Mouse (Mus musculus) forebrain, embryonic 16.5 days (tissue): ENCODE data around the gene Yju2. TPM values are rescaled to one million over a fixed set of nuclear protein-coding genes. Genes with fewer than 3 reads are reported as not detected.

Experiments used
- ATAC-seq: fragments of 200-750 bp; cut with Nextera tagmentation; 2 replicates; pipeline ENCODE4 v1.8.0; 2017; ENCODE audit warnings: mild to moderate bottlenecking, moderate library complexity
- H3K27ac ChIP-seq: fragments of 300-500 bp; sonication (generic); 2 replicates; pipeline ENCODE4 v1.5.1; 2014; ENCODE audit warnings: low read length, control low read depth
- H3K27me3 ChIP-seq: fragments of 300-500 bp; sonication (generic); replicated peaks from 2 replicates; pipeline ENCODE4 v1.6.1; 2014; ENCODE audit warnings: low read length; ENCODE audit not compliant: control insufficient read depth, insufficient read depth
- H3K36me3 ChIP-seq: fragments of 300-500 bp; sonication (generic); 2 replicates; pipeline ENCODE4 v1.6.1; 2014; ENCODE audit not compliant: control insufficient read depth, insufficient read depth
- H3K4me1 ChIP-seq: fragments of 300-500 bp; sonication (generic); replicated peaks from 2 replicates; pipeline ENCODE4 v1.6.1; 2014; ENCODE audit warnings: low read length; ENCODE audit not compliant: control insufficient read depth, insufficient read depth
- H3K4me2 ChIP-seq: fragments of 300-500 bp; sonication (generic); 2 replicates; pipeline ENCODE4 v1.6.1; 2014; ENCODE audit warnings: mild to moderate bottlenecking, low read length, control low read depth
- H3K4me3 ChIP-seq: fragments of 300-500 bp; sonication (generic); replicated peaks from 2 replicates; pipeline ENCODE4 v1.5.1; 2014; ENCODE audit warnings: mild to moderate bottlenecking, low read length, control low read depth
- H3K9ac ChIP-seq: fragments of 300-500 bp; sonication (generic); replicated peaks from 2 replicates; pipeline ENCODE4 v1.6.1; 2014; ENCODE audit warnings: low read depth, low read length, control low read depth
- H3K9me3 ChIP-seq: fragments of 300-500 bp; sonication (generic); 2 replicates; pipeline ENCODE4 v1.6.1; 2016; ENCODE audit warnings: low read length; ENCODE audit not compliant: control insufficient read depth
- WGBS: fragments of 180-500 bp; shearing (Covaris S2); extraction: QIAGEN DNeasy Blood & Tissue Kit; methylation state at CpG from one replicate; pipeline ENCODE4 v1.1.7; 2014; 5-methylcytosine and 5-hydroxymethylcytosine counted together
- polyA plus RNA-seq: library from polyadenylated mRNA; unstranded; fragments of >200 nt; fragmentation: Nextera tagmentation; extraction: Ambion mirVana; gene quantifications from 2 replicates; pipeline ENCODE4 v1.2.1, GENCODE M21; 2015

The Yju2 gene
- polyA plus RNA-seq, 1 experiment from 2014 or later: 26.8 TPM

DNA sequence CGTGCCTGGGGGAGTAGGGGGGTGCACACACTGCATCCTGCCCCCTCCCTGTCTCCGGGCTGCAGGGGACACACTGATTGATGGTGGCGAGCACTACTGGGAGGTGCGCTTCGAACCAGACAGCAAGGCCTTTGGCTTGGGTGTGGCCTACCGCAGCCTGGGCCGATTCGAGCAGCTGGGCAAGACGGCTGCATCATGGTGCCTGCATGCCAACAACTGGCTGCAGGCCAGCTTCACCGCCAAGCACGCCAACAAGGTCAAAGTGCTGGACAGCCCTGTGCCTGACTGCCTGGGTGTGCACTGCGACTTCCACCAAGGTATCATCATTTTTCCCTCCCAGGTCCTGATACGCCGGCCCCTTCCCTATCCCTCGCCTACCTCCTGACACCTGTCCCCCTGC is 37.1 kb downstream of the Yju2 start:
- Histone ChIP-seq H3K4me2 (no peak overlapping the region), H3K9me3 (no peaks in the 10 kb centered on the region), H3K9ac (no peak overlapping the region), H3K36me3 (no peaks in the 10 kb centered on the region), H3K4me1 (peaks cover 11% of the 10 kb centered on the region; the same call in 1 of the 2 replicates), H3K27ac (no peak overlapping the region), H3K4me3 (no peak overlapping the region), H3K27me3 (peaks cover 7% of the 10 kb centered on the region; the same call in 1 of the 2 replicates)
- 85% methylated on average over 15 of the region's 15 CpGs for WGBS
- no peak for ATAC-seq

- Histone ChIP-seq H3K4me1 (no peaks in the 10 kb centered on the region), H3K9ac (no peak overlapping the region), H3K27me3 (peaks cover 9% of the 10 kb centered on the region; the same call in 1 of the 2 replicates), H3K27ac (no peak overlapping the region), H3K36me3 (no peaks in the 10 kb centered on the region), H3K4me2 (no peak overlapping the region), H3K9me3 (no peaks in the 10 kb centered on the region), H3K4me3 (no peak overlapping the region)
- WGBS: 8% methylated on average over 30 of the region's 30 CpGs
- no peak for ATAC-seq
Measured at GRCm38 (mm10) chr17:55999794-56000499, 41.0 kb downstream of the Yju2 start.

DNA sequence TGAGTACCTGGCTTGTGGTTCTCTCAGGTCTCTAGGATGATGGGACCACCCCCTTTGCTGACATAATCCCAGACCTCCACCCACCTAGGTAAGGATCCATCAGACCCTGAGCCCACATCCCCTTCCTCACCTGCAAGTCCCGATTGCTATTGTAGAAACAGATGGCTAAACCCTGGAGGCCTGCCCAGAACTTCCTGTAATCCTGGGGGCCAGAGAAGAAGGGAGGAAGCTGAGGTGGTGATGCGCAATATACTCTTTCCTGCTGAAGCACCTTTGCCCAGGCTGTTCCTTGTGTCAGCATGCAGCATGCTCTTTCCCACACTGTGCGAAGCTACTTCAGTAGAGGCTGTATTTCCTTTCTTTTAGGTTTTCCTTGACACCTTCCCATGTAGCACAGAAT is 44.1 kb downstream of the Yju2 start:
- Histone ChIP-seq H3K4me3 (no peak overlapping the region), H3K4me1 (peaks cover 8% of the 10 kb centered on the region), H3K27ac (no peak overlapping the region), H3K9me3 (no peaks in the 10 kb centered on the region), H3K36me3 (no peaks in the 10 kb centered on the region), H3K9ac (no peak overlapping the region), H3K4me2 (no peak overlapping the region), H3K27me3 (peaks cover 9% of the 10 kb centered on the region; the same call in 1 of the 2 replicates)
- ATAC-seq: no peak
- 87% methylated on average over 3 of the region's 3 CpGs for WGBS

- no peaks in the 10 kb centered on the region for H3K9me3 ChIP-seq
- peaks cover 4% of the 10 kb centered on the region; the same call in 1 of the 2 replicates for H3K27me3 ChIP-seq
- H3K4me1 ChIP-seq: peaks cover 21% of the 10 kb centered on the region
- no peaks in the 10 kb centered on the region for H3K36me3 ChIP-seq
- no peak for ATAC-seq
- no peak within 1 kb of the TSS for H3K4me3 ChIP-seq
- no peak within 1 kb of the TSS for H3K9ac ChIP-seq
- 61% methylated on average over 13 of the region's 13 CpGs for WGBS
- H3K27ac ChIP-seq: no peak within 1 kb of the TSS
- no peak within 1 kb of the TSS for H3K4me2 ChIP-seq
Measured at GRCm38 (mm10) chr17:56005415-56006061, 46.6 kb downstream of the Yju2 start, which contains the start of the genes Stap2 and Mpnd. Gene Stap2 (minus strand): TSS chr17:56005584. Gene Mpnd (plus strand): TSS chr17:56005711.

DNA sequence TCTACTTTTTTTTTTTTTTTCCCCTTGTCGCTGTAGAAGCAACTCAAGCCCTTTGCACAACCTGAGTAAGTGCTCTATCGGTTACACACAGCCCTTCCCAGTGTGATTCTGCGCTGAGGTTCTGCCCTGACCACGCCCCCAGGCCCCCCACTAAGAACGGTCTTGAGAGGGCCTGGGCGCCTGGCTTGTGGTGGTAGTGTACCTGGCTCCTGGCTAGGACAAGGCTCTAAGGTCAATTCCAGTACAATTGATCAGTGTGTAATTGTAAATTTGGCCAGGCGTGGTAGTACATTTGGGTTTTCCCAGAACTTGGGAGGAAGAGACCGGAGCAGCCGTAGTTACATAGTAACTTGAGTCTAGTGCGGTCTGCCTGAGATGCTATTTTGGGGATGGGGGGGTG is 48.1 kb downstream of the Yju2 start:
- 54% methylated on average over 10 of the region's 10 CpGs for WGBS
- H3K27me3 ChIP-seq: no peaks in the 10 kb centered on the region
- no peak overlapping the region for H3K4me2 ChIP-seq
- H3K4me1 ChIP-seq: peaks cover 32% of the 10 kb centered on the region
- H3K9ac ChIP-seq: no peak overlapping the region
- ATAC-seq: no peak
- H3K4me3 ChIP-seq: no peak overlapping the region
- no peaks in the 10 kb centered on the region; the same call in none of the 2 replicates for H3K36me3 ChIP-seq
- H3K27ac ChIP-seq: no peak overlapping the region
- no peaks in the 10 kb centered on the region for H3K9me3 ChIP-seq

DNA sequence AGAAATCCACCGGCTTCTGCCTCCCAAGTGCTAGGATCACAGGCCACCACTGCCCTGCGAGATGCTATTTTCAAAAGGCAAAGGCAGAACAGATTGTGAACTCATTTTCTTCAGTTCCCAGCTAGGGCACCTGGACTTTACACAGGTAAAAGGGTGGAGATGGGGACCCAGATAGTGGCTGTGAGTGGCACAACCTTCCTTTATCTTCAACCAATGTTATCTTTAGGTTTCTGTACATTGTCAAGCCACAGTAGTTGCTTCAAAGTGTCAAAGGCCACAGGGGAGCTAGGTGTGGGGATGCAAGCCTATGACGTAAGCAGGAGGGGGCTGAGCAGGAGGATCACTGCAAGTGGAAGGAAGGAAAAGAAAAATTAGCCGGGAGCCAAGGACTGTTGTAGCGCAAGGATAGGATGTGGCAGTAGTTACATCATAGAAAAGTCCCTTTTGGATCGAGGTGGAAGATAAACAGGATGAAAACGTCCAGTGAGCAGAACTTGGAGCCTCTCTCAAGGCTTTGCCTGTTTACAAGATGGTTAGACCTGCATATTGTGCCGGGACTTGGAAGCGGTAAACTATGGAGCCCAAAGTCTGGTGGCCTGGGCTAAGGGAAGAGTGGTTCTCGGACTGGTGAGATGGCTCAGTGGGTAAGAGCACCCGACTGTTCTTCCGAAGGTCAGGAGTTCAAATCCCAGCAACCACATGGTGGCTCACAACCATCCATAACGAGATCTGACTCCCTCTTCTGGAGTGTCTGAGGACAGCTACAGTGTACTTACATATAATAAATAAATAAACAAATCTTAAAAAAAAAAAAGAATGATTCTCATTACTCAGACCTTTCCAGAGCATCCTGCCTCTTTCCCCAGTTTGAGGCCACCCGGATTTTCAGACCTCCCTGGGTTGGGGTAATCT is 48.8 kb downstream of the Yju2 start:
- H3K27me3 ChIP-seq: no peaks in the 10 kb centered on the region
- peak overlapping the region; percentile 86 for H3K4me3 ChIP-seq
- H3K27ac ChIP-seq: peak overlapping the region; percentile 95
- no peak; the same call in 1 of the 2 replicates for ATAC-seq
- no peaks in the 10 kb centered on the region for H3K9me3 ChIP-seq
- peak overlapping the region; percentile 95 for H3K4me2 ChIP-seq
- peaks cover 32% of the 10 kb centered on the region for H3K4me1 ChIP-seq
- H3K9ac ChIP-seq: peak overlapping the region; percentile 44; the same call in 1 of the 2 replicates
- WGBS: 33% methylated on average over 13 of the region's 14 CpGs
- H3K36me3 ChIP-seq: no peaks in the 10 kb centered on the region; the same call in none of the 2 replicates

DNA sequence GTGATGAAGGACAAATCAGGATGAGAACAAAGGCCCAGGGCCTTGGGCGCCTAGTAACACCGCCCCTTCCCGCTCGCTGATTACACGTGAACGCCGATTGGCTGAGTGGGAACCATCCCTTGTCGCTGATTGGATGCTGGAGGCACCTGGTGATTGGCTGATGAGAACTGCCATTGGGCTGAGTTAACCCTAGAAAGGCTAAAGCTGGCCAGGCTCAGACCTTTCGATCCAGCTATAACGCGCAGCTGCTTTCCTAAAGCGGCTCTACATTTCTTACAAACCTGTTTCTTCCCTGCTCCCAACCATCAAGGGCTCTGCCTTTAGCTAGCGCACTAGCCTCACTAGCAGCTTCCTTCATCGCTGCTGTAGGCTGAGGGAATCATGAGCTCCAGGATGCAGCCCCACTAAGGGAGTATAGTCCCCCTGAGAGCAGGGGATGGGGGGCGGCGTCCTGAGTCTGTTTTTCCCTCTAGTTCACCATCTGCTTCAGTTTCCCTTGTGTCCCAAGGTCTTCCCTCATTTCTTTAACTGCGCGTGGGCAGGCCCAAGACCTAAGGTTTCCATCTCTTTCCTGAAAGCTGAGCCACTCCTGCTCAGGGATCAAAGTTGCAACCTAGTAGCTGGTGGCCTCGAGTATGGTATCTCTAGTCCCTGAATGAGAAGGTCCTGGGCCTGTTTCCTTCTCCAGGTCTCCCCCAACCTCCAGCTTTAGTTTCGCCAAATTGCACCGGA is 49.6 kb downstream of the Yju2 start:
- Histone ChIP-seq H3K9ac (peak overlapping the region; percentile 93), H3K27ac (peak overlapping the region; percentile 95), H3K9me3 (no peaks in the 10 kb centered on the region), H3K4me1 (peaks cover 32% of the 10 kb centered on the region), H3K4me3 (peak overlapping the region; percentile 86), H3K4me2 (peak overlapping the region; percentile 95), H3K36me3 (peaks cover 3% of the 10 kb centered on the region), H3K27me3 (no peaks in the 10 kb centered on the region)
- peak; percentile 94 for ATAC-seq
- WGBS: under 1% methylated on average over 21 of the region's 21 CpGs

GRCm38 (mm10) chr17:56009088-56009961 is 50.4 kb downstream of the Yju2 start:
- Histone ChIP-seq H3K4me3 (peak overlapping the region; percentile 86), H3K9me3 (no peaks in the 10 kb centered on the region), H3K4me1 (peaks cover 32% of the 10 kb centered on the region), H3K36me3 (peaks cover 3% of the 10 kb centered on the region), H3K27ac (peak overlapping the region; percentile 95), H3K4me2 (peak overlapping the region; percentile 95), H3K9ac (peak overlapping the region; percentile 93), H3K27me3 (no peaks in the 10 kb centered on the region)
- under 1% methylated on average over 62 of the region's 62 CpGs for WGBS
- peak; percentile 92 for ATAC-seq
